Mouse (Mus musculus) liver, embryonic 14.5 days (tissue): ENCODE data around the gene Fads1. TPM values are rescaled to one million over a fixed set of nuclear protein-coding genes. Genes with fewer than 3 reads are reported as not detected.

Experiments
- ATAC-seq: fragments of 200-750 bp; cut with Nextera tagmentation; 2 replicates; pipeline ENCODE4 v1.8.0; 2017; ENCODE audit warnings: moderate number of reproducible peaks, mild to moderate bottlenecking, moderate library complexity; ENCODE audit not compliant: insufficient read depth
- DNase-seq, 3 experiments: peaks; one replicate each; pipeline ENCODE4 v3.0.0-alpha.2; 2012 to 2013; ENCODE audit warnings: low read depth in 3 of 3, low spot score in 3 of 3
- H3K27ac ChIP-seq: fragments of 300-500 bp; sonication (generic); 2 replicates; pipeline ENCODE4 v1.5.1; 2014; ENCODE audit warnings: moderate library complexity, mild to moderate bottlenecking, control low read depth, inconsistent platforms
- H3K27me3 ChIP-seq: fragments of 300-500 bp; sonication (generic); 2 replicates; pipeline ENCODE4 v1.6.1; 2014; ENCODE audit warnings: mild to moderate bottlenecking, low read length, moderate library complexity; ENCODE audit not compliant: control insufficient read depth, insufficient read depth
- H3K36me3 ChIP-seq: fragments of 300-500 bp; sonication (generic); replicated peaks from 2 replicates; pipeline ENCODE4 v1.6.1; 2014; ENCODE audit warnings: low read depth; ENCODE audit not compliant: control insufficient read depth, insufficient read depth
- H3K4me1 ChIP-seq, 2 experiments: fragments of 200-500 bp in 1 of 2; fragments of 300-500 bp in 1 of 2; sonication (generic) in 1 of 2; replicated peaks; 2 replicates each; pipeline ENCODE4 v1.6.1; 2012 to 2014; ENCODE audit warnings: antibody characterized with exemption in 1 of 2, inconsistent platforms in 1 of 2, low read length in 1 of 2; ENCODE audit not compliant: control insufficient read depth in 2 of 2, insufficient read depth in 2 of 2
- H3K4me2 ChIP-seq: fragments of 300-500 bp; sonication (generic); 2 replicates; pipeline ENCODE4 v1.6.1; 2014; ENCODE audit warnings: low read depth, mild to moderate bottlenecking, control low read depth, moderate library complexity
- H3K4me3 ChIP-seq, 2 experiments: fragments of 200-500 bp in 1 of 2; fragments of 300-500 bp in 1 of 2; sonication (generic) in 1 of 2; 2 replicates each; pipeline ENCODE4 v1.5.1; 2012 to 2014; ENCODE audit warnings: low read depth in 2 of 2, low read length in 2 of 2, mild to moderate bottlenecking in 2 of 2, control low read depth in 1 of 2, inconsistent platforms in 1 of 2, moderate library complexity in 1 of 2; ENCODE audit not compliant: insufficient read depth in 1 of 2
- H3K9ac ChIP-seq: fragments of 300-500 bp; sonication (generic); replicated peaks from 2 replicates; pipeline ENCODE4 v1.6.1; 2014; ENCODE audit warnings: mild to moderate bottlenecking, control low read depth, moderate library complexity
- H3K9me3 ChIP-seq: fragments of 300-500 bp; sonication (generic); 2 replicates; pipeline ENCODE4 v1.6.1; 2016; ENCODE audit warnings: low read length, mixed read lengths; ENCODE audit not compliant: control insufficient read depth
- CTCF ChIP-seq: IDR thresholded peaks from 2 replicates; pipeline ENCODE4 v1.5.1; 2016; ENCODE audit warnings: antibody characterized with exemption, low read depth, control low read depth
- EP300 ChIP-seq: IDR thresholded peaks from 2 replicates; pipeline ENCODE4 v1.6.1; 2016; ENCODE audit warnings: antibody characterized with exemption, low read depth
- WGBS: fragments of 180-500 bp; shearing (Covaris S2); extraction: QIAGEN DNeasy Blood & Tissue Kit; methylation state at CpG from one replicate; pipeline ENCODE4 v1.1.7; 2014; ENCODE audit not compliant: insufficient replicate concordance; 5-methylcytosine and 5-hydroxymethylcytosine counted together
- polyA plus RNA-seq, 2 experiments: library from polyadenylated mRNA; depleted of rRNA in 1 of 2; stranded (reverse) in 1 of 2; unstranded in 1 of 2; fragments of >200 nt; fragmentation: Nextera tagmentation in 1 of 2; extraction: Ambion mirVana in 1 of 2; gene quantifications; 2 replicates each; pipeline versions ENCODE4 v1.2.1 to v1.2.3; 2012 to 2014

Fads1 gene
- polyA plus RNA-seq, 2 experiments, result 32.1 to 45.2 TPM

- DNase-seq (no peak), ATAC-seq (no peak)
- no peaks in the 10 kb centered on the region for H3K27me3 ChIP-seq
- H3K4me3 ChIP-seq, result no peak overlapping the region
- no peaks in the 10 kb centered on the region for H3K36me3 ChIP-seq
- no peak overlapping the region for H3K4me2 ChIP-seq
- no peaks in the 10 kb centered on the region for H3K9me3 ChIP-seq
- no peak for TF ChIP-seq EP300
- no peak for TF ChIP-seq CTCF
- WGBS, result 27% methylated on average over 8 of the region's 8 CpGs
- H3K27ac ChIP-seq, result no peak overlapping the region
- no peak overlapping the region for H3K9ac ChIP-seq
- H3K4me1 ChIP-seq, result peaks cover 0 to 8% of the 10 kb centered on the region in 2 experiments; a peak in 1 of 4 replicates
These were observed 40.0 kb downstream of the Fads1 start for GRCm38 (mm10) chr19:10222656-10223055.

DNA sequence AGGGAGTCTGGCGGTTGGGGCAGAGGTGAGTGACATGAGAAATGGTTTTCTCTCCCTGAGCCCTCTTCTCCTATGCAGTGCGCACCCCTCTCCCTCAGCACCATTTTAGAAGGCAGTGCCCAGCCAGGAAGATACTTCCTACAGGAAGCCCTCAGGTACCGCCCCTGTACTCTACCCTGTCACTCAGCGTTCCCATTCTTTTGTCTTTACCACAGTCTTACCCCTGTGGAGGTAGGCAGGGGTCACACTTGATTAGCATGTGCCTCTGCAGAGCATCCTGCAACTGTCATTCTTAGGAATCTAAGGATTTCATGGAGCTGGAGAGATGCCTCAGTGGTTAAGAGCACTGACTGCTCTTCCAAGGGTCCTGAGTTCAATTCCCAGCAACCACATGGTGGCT lies 40.9 kb downstream of the Fads1 start:
- TF ChIP-seq EP300, result no peak
- no peak for TF ChIP-seq CTCF
- no peak overlapping the region for H3K4me2 ChIP-seq
- H3K4me1 ChIP-seq, result peaks cover 0 to 8% of the 10 kb centered on the region in 2 experiments; a peak in 1 of 4 replicates
- H3K9me3 ChIP-seq, result no peaks in the 10 kb centered on the region
- no peak overlapping the region for H3K9ac ChIP-seq
- no peak overlapping the region for H3K4me3 ChIP-seq
- H3K27me3 ChIP-seq, result no peaks in the 10 kb centered on the region
- WGBS, result 37% methylated on average over 4 of the region's 4 CpGs
- no peaks in the 10 kb centered on the region for H3K36me3 ChIP-seq
- no peak for DNase-seq
- H3K27ac ChIP-seq, result no peak overlapping the region
- no peak for ATAC-seq

DNA sequence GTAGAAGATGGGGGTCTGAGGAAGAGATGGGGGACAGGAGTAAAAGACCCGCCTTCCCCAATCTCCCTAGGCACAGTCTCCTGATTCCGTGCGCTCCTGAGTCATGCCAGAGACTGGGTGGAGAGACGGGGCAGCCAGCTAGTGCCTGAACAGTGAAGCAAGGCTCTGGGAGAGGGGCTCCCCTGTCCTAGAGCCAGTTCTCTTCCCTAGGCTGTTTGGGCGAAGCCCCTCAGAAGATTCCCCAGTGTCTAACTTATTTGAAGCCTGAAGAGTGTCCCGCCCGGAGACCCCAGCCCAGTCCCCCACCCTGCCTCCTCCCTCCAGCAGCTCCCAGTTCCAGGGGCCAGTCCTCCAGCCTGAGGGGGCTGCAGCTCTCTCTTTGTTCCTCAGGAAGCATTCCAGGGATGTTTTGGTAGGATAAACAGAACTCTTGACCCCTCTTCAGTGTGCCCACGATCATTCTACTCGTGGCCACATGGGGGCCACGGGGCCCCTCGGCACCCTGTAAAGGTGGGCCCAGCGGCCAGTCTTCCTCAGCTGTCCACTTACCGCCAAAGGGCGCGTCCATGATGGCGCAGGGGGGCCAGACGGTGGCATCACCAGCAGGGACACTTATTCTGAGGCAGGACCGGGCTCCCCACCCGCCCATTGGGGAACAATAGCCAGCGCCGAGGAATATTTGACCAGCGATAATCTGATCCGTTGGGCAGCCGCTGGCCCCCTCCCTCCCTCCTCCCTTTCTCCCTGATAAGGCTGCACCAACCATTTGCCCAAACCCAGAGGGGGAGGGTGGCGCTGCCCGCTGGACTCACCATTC lies 42.2 kb downstream of the Fads1 start:
- 36% methylated on average over 26 of the region's 26 CpGs for WGBS
- Histone ChIP-seq H3K4me2 (no peak overlapping the region), H3K27ac (no peak overlapping the region), H3K9ac (no peak overlapping the region), H3K27me3 (no peaks in the 10 kb centered on the region), H3K4me1 (peaks cover 0 to 8% of the 10 kb centered on the region in 2 experiments; a peak in 1 of 4 replicates), H3K36me3 (no peaks in the 10 kb centered on the region), H3K9me3 (no peaks in the 10 kb centered on the region), H3K4me3 (no peak overlapping the region)
- ATAC-seq (peak; percentile 9; the same call in 1 of the 2 replicates), DNase-seq (no peak)
- TF ChIP-seq CTCF (0 out of 2 replicates have a peak, but pooled peaks have one; percentile 8), EP300 (no peak)

DNA sequence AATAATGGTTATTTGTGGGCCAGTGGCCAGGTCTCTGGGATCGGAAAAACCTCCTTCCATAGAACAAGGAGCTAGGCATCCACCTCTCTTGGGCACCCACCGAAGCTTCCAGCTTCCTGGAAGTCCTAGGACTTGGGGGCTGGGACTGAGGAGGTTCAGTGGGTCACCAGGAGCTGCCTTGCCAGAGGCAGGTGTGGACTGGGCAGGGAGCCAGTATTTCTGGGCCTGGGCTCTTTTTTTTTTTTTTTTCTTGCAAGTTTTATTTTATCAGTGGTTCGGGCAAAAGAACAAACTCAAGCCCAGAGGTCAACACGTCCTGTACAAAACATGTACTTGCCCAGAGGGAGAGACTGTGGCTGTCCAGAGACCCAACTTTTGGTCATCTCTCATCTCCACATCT lies 43.1 kb downstream of the Fads1 start:
- H3K27ac ChIP-seq, result no peak overlapping the region
- H3K27me3 ChIP-seq, result no peaks in the 10 kb centered on the region
- no peaks in the 10 kb centered on the region for H3K36me3 ChIP-seq
- peaks cover 0 to 8% of the 10 kb centered on the region in 2 experiments; a peak in 1 of 4 replicates for H3K4me1 ChIP-seq
- H3K9me3 ChIP-seq, result no peaks in the 10 kb centered on the region
- DNase-seq (no peak), ATAC-seq (no peak)
- TF ChIP-seq EP300 (no peak), CTCF (no peak)
- H3K9ac ChIP-seq, result no peak overlapping the region
- no peak overlapping the region for H3K4me3 ChIP-seq
- H3K4me2 ChIP-seq, result no peak overlapping the region
- WGBS, result 53% methylated on average over 4 of the region's 4 CpGs

DNA sequence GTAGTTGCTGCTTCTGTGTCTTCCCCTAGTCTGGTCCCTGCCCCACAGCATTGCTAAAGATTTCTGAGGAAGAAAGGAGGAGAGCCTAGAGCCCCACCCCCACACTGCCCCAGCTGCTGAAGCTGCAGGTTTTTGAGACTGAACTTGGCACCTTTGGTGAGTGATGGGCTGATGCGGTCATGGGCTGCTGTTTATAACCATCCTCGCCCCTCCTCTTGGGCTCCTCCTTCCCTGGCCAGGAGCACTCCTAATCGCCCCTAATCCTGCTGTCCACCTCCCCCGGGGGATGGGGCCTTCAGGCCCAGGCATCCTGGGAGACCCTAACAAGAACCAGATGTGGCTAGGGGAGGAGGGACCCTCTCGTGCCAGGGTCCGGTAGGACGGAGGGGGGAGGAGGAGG lies 48.3 kb downstream of the Fads1 start:
- no peak for ATAC-seq
- no peak for DNase-seq
- WGBS, result 33% methylated on average over 7 of the region's 7 CpGs

More for the DNA sequence above, 48.3 kb downstream of the Fads1 start:
- Histone ChIP-seq H3K4me1 (peaks cover 0 to 12% of the 10 kb centered on the region in 2 experiments; a peak in 2 of 4 replicates), H3K9ac (no peak overlapping the region), H3K36me3 (no peaks in the 10 kb centered on the region), H3K9me3 (no peaks in the 10 kb centered on the region), H3K4me2 (no peak overlapping the region), H3K4me3 (no peak overlapping the region), H3K27me3 (no peaks in the 10 kb centered on the region), H3K27ac (no peak overlapping the region)
- TF ChIP-seq EP300, result no peak
- TF ChIP-seq CTCF, result no peak
